Mouse (Mus musculus) limb, embryonic 10.5 days (tissue): Measurements from ENCODE around the gene Adgrg5. TPM values are rescaled to one million over a fixed set of nuclear protein-coding genes. Genes with fewer than 3 reads are reported as not detected.

Experiments
- DNase-seq: peaks from one replicate; pipeline ENCODE4 v3.0.0-alpha.2; 2017; ENCODE audit warnings: low spot score
- H3K27ac ChIP-seq: fragments of 300-500 bp; sonication (generic); 2 replicates; pipeline ENCODE4 v1.5.1; 2016; ENCODE audit warnings: mild to moderate bottlenecking
- H3K27me3 ChIP-seq: fragments of 300-500 bp; sonication (generic); 2 replicates; pipeline ENCODE4 v1.6.1; 2016; ENCODE audit warnings: low read depth, mild to moderate bottlenecking; ENCODE audit not compliant: poor library complexity, severe bottlenecking
- H3K36me3 ChIP-seq: fragments of 300-500 bp; sonication (generic); 2 replicates; pipeline ENCODE4 v1.6.1; 2016; ENCODE audit warnings: mild to moderate bottlenecking, moderate library complexity
- H3K4me1 ChIP-seq: fragments of 300-500 bp; sonication (generic); 2 replicates; pipeline ENCODE4 v1.6.1; 2016
- H3K4me3 ChIP-seq: fragments of 300-500 bp; sonication (generic); 2 replicates; pipeline ENCODE4 v1.5.1; 2016; ENCODE audit warnings: mild to moderate bottlenecking, moderate library complexity
- H3K9me3 ChIP-seq: fragments of 300-500 bp; sonication (generic); replicated peaks from 2 replicates; pipeline ENCODE4 v1.6.1; 2016; ENCODE audit warnings: mild to moderate bottlenecking
- WGBS: fragments of 180-500 bp; shearing (Covaris S2); methylation state at CpG from one replicate; pipeline ENCODE4 v1.1.7; 2016; 5-methylcytosine and 5-hydroxymethylcytosine counted together
- polyA plus RNA-seq: library from polyadenylated mRNA; unstranded; fragments of >200 nt; fragmentation: Nextera tagmentation; extraction: Ambion mirVana; gene quantifications from 2 replicates; pipeline ENCODE4 v1.2.1, GENCODE M21; 2016

Gene Adgrg5
- polyA plus RNA-seq, 1 experiment from 2014 or later = 0.18 TPM

DNA sequence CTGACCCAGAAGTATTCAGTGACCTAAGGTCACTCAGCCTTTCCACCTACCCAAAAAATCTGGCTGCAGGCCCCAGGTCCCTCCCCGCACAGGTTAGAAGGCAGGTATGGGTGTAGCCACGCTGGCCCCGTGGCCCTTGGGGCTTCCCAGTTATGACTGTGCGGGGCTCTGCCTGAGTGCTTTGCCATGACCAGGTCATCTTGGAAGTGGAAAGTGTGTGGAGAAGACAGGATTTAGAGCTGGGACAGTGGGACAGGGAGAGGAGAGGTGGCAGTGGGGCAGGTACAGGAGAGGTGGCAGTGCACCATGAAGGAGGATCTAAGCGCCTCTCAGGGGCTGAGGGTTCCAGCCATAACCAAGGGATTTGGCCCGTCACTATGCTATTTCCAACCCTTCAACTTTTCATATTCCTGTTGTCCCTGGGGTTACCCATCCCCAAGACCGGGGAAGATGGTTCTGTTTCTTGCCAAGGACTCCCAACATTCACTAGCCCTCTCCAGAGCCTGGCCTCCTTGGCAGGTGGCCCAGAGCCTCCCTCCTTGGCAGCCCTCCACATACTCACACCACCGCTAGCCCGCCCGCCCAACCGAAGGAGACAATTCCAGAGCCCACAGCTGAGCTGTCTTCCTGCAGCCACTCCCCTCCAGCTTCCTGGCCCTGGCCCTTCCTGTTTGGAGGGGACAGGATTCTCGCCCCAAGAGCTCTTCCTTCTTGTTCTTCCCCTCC, 18.9 kb upstream of the Adgrg5 start:
- Histone ChIP-seq H3K27ac (peak overlapping the region; percentile 47), H3K4me1 (peaks cover 78% of the 10 kb centered on the region), H3K9me3 (no peaks in the 10 kb centered on the region), H3K27me3 (no peaks in the 10 kb centered on the region), H3K36me3 (peaks cover 75% of the 10 kb centered on the region), H3K4me3 (no peak overlapping the region)
- 91% methylated on average over 12 of the region's 12 CpGs for WGBS
- DNase-seq = no peak

DNA sequence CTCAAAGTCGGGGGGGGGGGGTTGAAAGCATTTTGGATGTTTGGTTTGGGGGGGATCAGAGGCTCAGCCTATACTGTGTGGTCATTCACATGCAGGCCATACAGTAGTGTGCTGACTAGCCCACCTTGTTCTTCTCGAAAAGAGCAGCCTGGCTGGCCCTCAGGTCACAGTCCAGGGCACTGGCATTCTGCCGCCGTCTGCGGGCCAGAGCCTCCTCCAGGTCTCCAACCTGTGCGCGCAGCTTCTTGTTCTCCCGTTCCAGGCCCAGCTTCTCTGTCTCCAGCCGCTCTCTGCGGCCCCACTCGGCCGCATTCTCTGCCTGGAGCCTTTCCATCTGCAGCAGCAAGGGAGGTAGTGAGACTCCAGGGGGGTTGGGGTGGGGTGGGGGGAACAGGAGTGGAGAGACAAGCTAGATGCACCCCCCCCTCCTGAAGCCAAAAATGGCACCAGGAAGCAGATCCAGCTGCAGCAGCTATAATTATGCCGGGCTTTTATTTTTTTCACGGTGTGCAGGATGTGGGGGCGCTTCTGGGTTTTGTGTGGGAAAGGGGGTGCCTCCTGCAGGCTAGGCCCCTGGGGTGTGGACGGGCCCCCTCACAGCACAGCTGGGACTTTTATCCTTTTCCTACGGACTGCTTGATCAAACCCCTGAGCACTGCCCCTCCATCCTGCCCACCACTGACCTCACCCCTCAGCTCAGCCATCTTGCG, 15.7 kb upstream of the Adgrg5 start:
- no peak for DNase-seq
- WGBS = 88% methylated on average over 18 of the region's 18 CpGs
- peaks cover 93% of the 10 kb centered on the region for H3K36me3 ChIP-seq

DNA sequence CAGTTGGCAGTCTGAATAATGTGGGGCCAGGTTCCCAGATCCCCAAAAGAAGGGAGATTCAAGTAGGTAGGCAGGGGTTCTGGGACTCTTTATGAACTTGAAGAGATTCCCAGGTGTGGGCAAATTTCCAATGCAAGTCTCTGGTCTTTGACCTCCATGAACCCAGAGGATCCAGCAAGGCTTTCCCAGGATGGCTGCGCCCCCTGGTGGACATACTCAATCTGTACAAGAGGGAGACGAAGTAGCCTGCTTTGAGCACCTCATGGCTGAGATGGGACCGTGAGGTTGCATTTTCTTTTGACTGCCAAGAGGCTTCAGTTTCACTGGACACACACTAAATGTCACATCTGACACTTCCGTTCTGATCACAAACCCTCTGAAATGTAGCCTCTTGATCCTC, 14.6 kb upstream of the Adgrg5 start:
- Histone ChIP-seq H3K4me3 (no peak overlapping the region), H3K27ac (0 out of 2 replicates have a peak overlapping the region, but pooled peaks have one; percentile 2), H3K27me3 (peaks cover 22% of the 10 kb centered on the region), H3K4me1 (peaks cover 64% of the 10 kb centered on the region), H3K36me3 (peaks cover 88% of the 10 kb centered on the region), H3K9me3 (no peaks in the 10 kb centered on the region)
- peak; percentile 92 for DNase-seq
- WGBS = 6% methylated on average over 4 of the region's 4 CpGs

More for the DNA sequence above, 15.7 kb upstream of the Adgrg5 start:
- H3K9me3 ChIP-seq = no peaks in the 10 kb centered on the region
- H3K4me3 ChIP-seq = no peak overlapping the region
- peak overlapping the region; percentile 2; the same call in 1 of the 2 replicates for H3K27ac ChIP-seq
- peaks cover 64% of the 10 kb centered on the region for H3K4me1 ChIP-seq
- peaks cover 11% of the 10 kb centered on the region for H3K27me3 ChIP-seq

DNA sequence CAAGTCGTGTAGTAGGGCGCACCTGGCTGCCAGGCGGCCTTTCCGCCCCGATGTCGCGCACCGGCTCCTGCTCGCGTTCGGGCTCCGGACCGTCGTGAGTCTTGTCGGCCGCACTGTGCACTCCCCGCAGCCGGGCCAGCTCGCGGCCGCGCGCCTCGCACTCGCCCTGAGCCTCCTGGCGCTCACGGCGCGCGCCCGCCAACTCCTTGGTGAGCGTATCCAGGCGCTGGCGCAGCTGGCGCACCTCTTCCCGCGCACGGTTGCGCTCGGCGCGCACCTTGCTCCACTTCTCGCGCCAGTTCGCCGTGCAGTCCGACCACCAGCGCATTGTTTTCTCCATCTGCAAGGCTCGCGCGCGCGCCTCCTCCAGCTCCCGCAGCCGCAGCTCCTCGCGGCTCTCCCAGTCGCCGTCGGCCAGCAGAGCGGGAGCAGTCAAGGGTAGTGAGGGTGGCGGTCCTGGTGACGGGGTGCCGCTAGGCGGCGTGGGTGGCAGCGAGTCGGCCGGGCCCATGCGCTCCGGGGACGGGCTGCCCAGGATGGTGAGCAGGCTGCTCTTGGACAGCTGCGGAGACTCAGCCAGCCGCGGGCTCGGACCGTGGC, 10.3 kb upstream of the Adgrg5 start:
- peak overlapping the region; percentile 54 for H3K4me3 ChIP-seq
- H3K4me1 ChIP-seq = peaks cover 82% of the 10 kb centered on the region
- 6% methylated on average over 77 of the region's 77 CpGs for WGBS
- DNase-seq = peak; percentile 89
- H3K27ac ChIP-seq = peak overlapping the region; percentile 82
- peaks cover 48% of the 10 kb centered on the region for H3K36me3 ChIP-seq
- H3K9me3 ChIP-seq = no peaks in the 10 kb centered on the region
- peaks cover 24% of the 10 kb centered on the region for H3K27me3 ChIP-seq

GRCm38 (mm10) chr8:94914256-94914655, 9.2 kb upstream of the Adgrg5 start:
- Histone ChIP-seq H3K27ac (peak overlapping the region; percentile 82), H3K36me3 (peaks cover 39% of the 10 kb centered on the region), H3K4me1 (peaks cover 74% of the 10 kb centered on the region), H3K9me3 (no peaks in the 10 kb centered on the region), H3K4me3 (peak overlapping the region; percentile 96), H3K27me3 (peaks cover 24% of the 10 kb centered on the region)
- 83% methylated on average over 6 of the region's 6 CpGs for WGBS
- DNase-seq = no peak

DNA sequence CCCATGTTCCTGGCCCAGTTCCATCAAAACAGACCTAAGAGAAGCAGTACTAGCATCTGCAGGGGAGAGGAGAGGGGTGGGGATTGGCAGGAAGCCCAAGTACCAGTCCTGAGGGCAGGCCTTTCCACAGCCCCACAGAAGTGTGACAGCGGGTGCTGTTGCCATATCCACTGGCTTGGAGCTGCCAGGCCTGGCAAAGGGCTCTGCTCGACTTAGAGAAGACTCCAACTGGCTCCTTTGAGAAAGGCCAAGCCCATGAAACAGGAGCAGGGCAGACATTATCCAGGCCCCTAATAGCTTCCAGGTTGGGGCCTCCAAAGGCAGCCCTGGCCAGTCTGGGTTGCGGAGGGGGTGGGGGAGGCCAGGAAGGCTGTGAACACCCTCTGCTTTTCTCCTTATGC, 8.8 kb upstream of the Adgrg5 start:
- DNase-seq = peak; percentile 76
- 31% methylated on average over 3 of the region's 3 CpGs for WGBS
- Histone ChIP-seq H3K27me3 (peaks cover 24% of the 10 kb centered on the region), H3K4me3 (peak overlapping the region; percentile 96), H3K36me3 (peaks cover 35% of the 10 kb centered on the region), H3K27ac (peak overlapping the region; percentile 82), H3K9me3 (no peaks in the 10 kb centered on the region), H3K4me1 (peaks cover 70% of the 10 kb centered on the region)

DNA sequence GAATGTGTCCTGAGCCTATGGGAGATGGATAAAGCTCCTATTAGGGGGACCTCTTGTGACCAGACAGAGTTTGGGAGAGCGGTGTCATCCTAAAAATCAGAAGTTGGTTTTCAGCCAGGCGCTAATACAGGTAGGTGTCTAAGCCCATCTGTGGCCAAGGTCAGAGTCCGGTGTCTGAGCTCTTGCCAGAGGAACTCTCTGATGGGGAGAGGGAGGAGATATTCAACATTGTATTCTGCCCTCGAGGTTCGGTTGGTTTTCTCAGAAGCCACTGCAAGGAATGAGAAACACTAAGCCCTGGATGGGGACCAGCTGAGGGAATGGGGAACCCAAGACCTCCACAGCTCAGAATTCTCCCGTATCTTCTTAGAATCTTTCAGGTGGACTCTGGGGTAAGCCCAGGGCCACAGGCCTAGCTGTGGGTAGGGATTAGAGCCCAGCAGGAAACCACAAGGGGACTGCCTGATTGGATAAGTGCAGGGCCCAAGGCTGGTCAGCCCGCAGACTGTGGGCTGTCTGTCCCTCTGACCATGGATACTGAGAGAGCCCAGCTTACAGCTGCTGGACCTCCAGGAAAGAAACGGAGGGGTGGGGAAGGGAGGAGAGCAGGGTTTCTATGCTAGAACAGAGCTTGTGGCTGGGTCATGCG, 7.1 kb upstream of the Adgrg5 start:
- Histone ChIP-seq H3K27me3 (peaks cover 24% of the 10 kb centered on the region), H3K27ac (peak overlapping the region; percentile 99), H3K4me3 (peak overlapping the region; percentile 96), H3K36me3 (peaks cover 17% of the 10 kb centered on the region), H3K4me1 (peaks cover 66% of the 10 kb centered on the region), H3K9me3 (no peaks in the 10 kb centered on the region)
- WGBS = 55% methylated on average over 9 of the region's 9 CpGs
- DNase-seq = no peak

DNA sequence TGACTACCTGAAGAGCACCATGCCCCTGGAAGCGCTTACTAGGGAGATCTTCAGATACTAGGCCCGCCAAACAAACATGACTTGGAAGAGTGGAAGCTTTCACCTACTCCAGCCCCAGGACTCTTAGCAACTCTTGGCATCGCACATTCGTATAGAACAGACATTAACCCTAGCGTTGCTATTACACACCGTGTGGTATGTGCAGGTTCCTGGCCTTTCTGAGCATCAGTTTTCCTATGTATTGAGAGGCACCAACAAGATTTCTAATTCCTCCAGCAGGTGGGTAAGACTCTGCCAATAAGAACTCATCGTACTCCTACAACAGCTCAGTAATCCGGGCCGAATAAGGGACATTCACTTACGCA, 6.6 kb upstream of the Adgrg5 start:
- no peak for DNase-seq
- H3K4me3 ChIP-seq = peak overlapping the region; percentile 96
- peaks cover 12% of the 10 kb centered on the region for H3K36me3 ChIP-seq
- H3K27me3 ChIP-seq = peaks cover 21% of the 10 kb centered on the region
- 12% methylated on average over 10 of the region's 10 CpGs for WGBS
- H3K9me3 ChIP-seq = no peaks in the 10 kb centered on the region
- peaks cover 61% of the 10 kb centered on the region for H3K4me1 ChIP-seq
- H3K27ac ChIP-seq = peak overlapping the region; percentile 99

DNA sequence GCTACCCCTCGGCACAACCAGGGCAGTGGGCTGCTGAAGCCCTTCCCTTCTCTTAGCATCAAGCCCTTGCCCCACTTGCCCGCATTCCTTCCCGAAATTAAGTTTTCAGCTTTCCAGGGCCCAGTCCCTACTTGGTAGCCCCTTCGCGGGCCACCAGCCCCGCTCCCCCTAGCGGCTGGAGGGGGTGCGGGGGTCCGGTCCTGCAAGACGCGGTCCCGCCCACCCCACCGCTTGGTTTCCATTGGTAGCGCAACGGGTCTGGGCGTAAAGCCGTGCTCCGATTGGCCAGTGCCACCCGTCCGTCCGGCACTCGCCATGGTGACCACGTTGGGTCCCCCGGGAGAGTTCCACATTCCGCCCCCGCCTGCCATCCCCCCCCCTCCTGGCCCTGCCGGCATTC, 6.1 kb upstream of the Adgrg5 start:
- peak overlapping the region; percentile 96 for H3K4me3 ChIP-seq
- peaks cover 60% of the 10 kb centered on the region for H3K4me1 ChIP-seq
- H3K27me3 ChIP-seq = peaks cover 17% of the 10 kb centered on the region
- under 1% methylated on average over 25 of the region's 27 CpGs for WGBS
- peak; percentile 98 for DNase-seq
- peaks cover 8% of the 10 kb centered on the region for H3K36me3 ChIP-seq
- H3K9me3 ChIP-seq = no peaks in the 10 kb centered on the region
- peak overlapping the region; percentile 99 for H3K27ac ChIP-seq

- no peaks in the 10 kb centered on the region for H3K9me3 ChIP-seq
- peaks cover 2% of the 10 kb centered on the region; the same call in 1 of the 2 replicates for H3K36me3 ChIP-seq
- peak; percentile 81 for DNase-seq
- WGBS = 3% methylated on average over 51 of the region's 51 CpGs
- H3K27ac ChIP-seq = peak within 1 kb of the TSS; percentile 99
- H3K27me3 ChIP-seq = peaks cover 11% of the 10 kb centered on the region
- H3K4me1 ChIP-seq = peaks cover 61% of the 10 kb centered on the region
- peak within 1 kb of the TSS; percentile 96 for H3K4me3 ChIP-seq
Observed at GRCm38 (mm10) chr8:94917851-94918495, 5.5 kb upstream of the Adgrg5 start, which contains the start of gene Ccdc102a. Gene Ccdc102a, minus strand, starts transcription at chr8:94918098.

GRCm38 (mm10) chr8:94919256-94919655, 4.2 kb upstream of the Adgrg5 start:
- H3K4me1 ChIP-seq = peaks cover 50% of the 10 kb centered on the region
- DNase-seq = no peak

GRCm38 (mm10) chr8:94922176-94922575, 1.3 kb upstream of the Adgrg5 start:
- 0 out of 2 replicates have a peak, but pooled peaks cover 8% of the 10 kb centered on the region for H3K27me3 ChIP-seq
- peaks cover 20% of the 10 kb centered on the region for H3K4me1 ChIP-seq
- WGBS = 70% methylated on average over 6 of the region's 6 CpGs
- no peaks in the 10 kb centered on the region for H3K9me3 ChIP-seq
- H3K36me3 ChIP-seq = no peaks in the 10 kb centered on the region
- no peak overlapping the region for H3K4me3 ChIP-seq
- DNase-seq = no peak
- H3K27ac ChIP-seq = peak overlapping the region; percentile 59; the same call in 1 of the 2 replicates

More at GRCm38 (mm10) chr8:94919256-94919655, 4.2 kb upstream of the Adgrg5 start:
- no peaks in the 10 kb centered on the region for H3K36me3 ChIP-seq
- H3K4me3 ChIP-seq = no peak overlapping the region
- 0 out of 2 replicates have a peak, but pooled peaks cover 8% of the 10 kb centered on the region for H3K27me3 ChIP-seq
- no peaks in the 10 kb centered on the region for H3K9me3 ChIP-seq
- no peak overlapping the region for H3K27ac ChIP-seq
